Comparison of ENCODE assay signal across 10 mouse cellular contexts in the genomic region with DNA sequence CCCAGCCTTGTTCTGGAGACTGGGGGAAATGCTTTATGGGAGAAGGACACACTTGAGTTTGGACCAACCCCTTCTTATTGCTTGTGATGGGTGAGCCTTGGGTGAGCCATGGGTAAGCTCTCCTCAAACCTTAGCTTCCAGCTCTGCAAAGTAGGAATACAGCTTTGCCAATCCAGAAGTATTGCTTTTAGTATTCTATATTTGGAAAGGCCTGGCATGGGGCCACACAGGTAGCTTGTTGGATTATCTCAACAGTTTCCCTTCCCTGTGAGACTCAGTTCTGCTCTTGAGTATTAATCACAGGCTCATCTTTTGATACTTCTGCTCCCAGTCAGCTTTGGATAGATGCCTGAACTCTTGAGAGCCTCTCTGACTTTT. TPM values are rescaled to one million over a fixed set of nuclear protein-coding genes. Genes with fewer than 3 reads are reported as not detected.
DNase-seq lines count a peak whose midpoint lies in the region; ATAC-seq lines count a peak whose summit lies in the region.
"Had no signal": no experiment of that assay in that cellular context is flagged by ENCODE, and none has a peak within 500 bp of the region (broad histone marks: within the 10 kb centered on the region; RNA-seq: fewer than 3 reads in every experiment).

No protein-coding gene starts in this region.

- peak overlapping the region; percentile 79 for H3K4me3 ChIP-seq in heart, embryonic 15.5 days
- H3K4me3 ChIP-seq in brown adipose tissue, adult 24 weeks (ENCODE audit: insufficient read depth, low read depth, low read length), result peak overlapping the region; percentile 81
- peak overlapping the region; percentile 93 for H3K4me3 ChIP-seq in hindbrain, embryonic 11.5 days (ENCODE audit: low read depth, low read length)
- peak overlapping the region; percentile 81 for H3K4me3 ChIP-seq in macrophage (ENCODE audit: inconsistent target)

- no peak for DNase-seq in heart, postnatal 25 days (ENCODE audit: low spot score)
- no peak for DNase-seq in hindbrain, embryonic 11.5 days (ENCODE audit: low spot score)
- DNase-seq in urinary bladder, postnatal 10 days (ENCODE audit: low spot score), result no peak
- no peak for DNase-seq in left cerebral cortex, adult 8-10 months (ENCODE audit: low spot score in 2 of 2)
- no peak for DNase-seq in left cerebral cortex, adult 9 months (ENCODE audit: low spot score in 2 of 2)
- DNase-seq: kidney, postnatal 25 days; right cerebral cortex, postnatal 25 days had no signal

- H3K4me1 ChIP-seq in heart, embryonic 15.5 days (replicated peaks), result peaks cover 61% of the 10 kb centered on the region
- peaks cover 26% of the 10 kb centered on the region for H3K4me1 ChIP-seq in brown adipose tissue, adult 24 weeks (ENCODE audit: control insufficient read depth, insufficient read depth, insufficient read length, low read length)
- H3K4me1 ChIP-seq in hindbrain, embryonic 11.5 days (replicated peaks; ENCODE audit: control insufficient read depth, insufficient read depth, low read length), result peaks cover 9% of the 10 kb centered on the region

- peak overlapping the region; percentile 71 for H3K27ac ChIP-seq in heart, embryonic 15.5 days
- H3K27ac ChIP-seq in brown adipose tissue, adult 24 weeks (replicated peaks; ENCODE audit: low read depth, low read length), result peak overlapping the region; percentile 75
- H3K27ac ChIP-seq in hindbrain, embryonic 11.5 days (ENCODE audit: low read depth, low read length), result no peak overlapping the region
- H3K27ac ChIP-seq in macrophage, result no peak overlapping the region

- peaks cover 62% of the 10 kb centered on the region for H3K79me2 ChIP-seq in macrophage (ENCODE audit: inconsistent target)

- ATAC-seq in heart, embryonic 15.5 days (replicated peaks; ENCODE audit: insufficient number of reproducible peaks, insufficient read depth, low FRiP score, low read depth), result no peak
- ATAC-seq in hindbrain, embryonic 11.5 days (ENCODE audit: low FRiP score), result no peak

- no peaks in the 10 kb centered on the region for H3K9me3 ChIP-seq in heart, embryonic 15.5 days (replicated peaks)
- H3K9me3 ChIP-seq in hindbrain, embryonic 11.5 days (ENCODE audit: control insufficient read depth, low read length), result no peaks in the 10 kb centered on the region

- peak overlapping the region; percentile 92 for H3K9ac ChIP-seq in heart, embryonic 15.5 days
- H3K9ac ChIP-seq in hindbrain, embryonic 11.5 days (ENCODE audit: low read depth, low read length), result peak overlapping the region; percentile 93; the same call in 1 of the 2 replicates

- no peaks in the 10 kb centered on the region for H3K27me3 ChIP-seq in heart, embryonic 15.5 days
- no peaks in the 10 kb centered on the region for H3K27me3 ChIP-seq in hindbrain, embryonic 11.5 days (ENCODE audit: control insufficient read depth, insufficient read depth, low read length)

- no peaks in the 10 kb centered on the region for H3K36me3 ChIP-seq in heart, embryonic 15.5 days
- no peaks in the 10 kb centered on the region for H3K36me3 ChIP-seq in hindbrain, embryonic 11.5 days (ENCODE audit: control insufficient read depth, insufficient read depth, low read length)
- H3K36me3 ChIP-seq in macrophage (ENCODE audit: inconsistent target), result no peaks in the 10 kb centered on the region

- intact Hi-C loops in heart, postnatal 25 days (cut with DNase I), result loop anchor here (2.0 to 10.0 kb wide), 3 partner anchors 20 to 310 kb away; partner anchors contain the start of genes Cenpp, Ecm2 and Nol8

- peak overlapping the region; percentile 70 for H3K4me2 ChIP-seq in heart, embryonic 15.5 days
- peak overlapping the region; percentile 78 for H3K4me2 ChIP-seq in hindbrain, embryonic 11.5 days (replicated peaks; ENCODE audit: low read depth, low read length)

RNA-seq across cellular contexts. Expression of gene Bicd2, which starts 1.3 kb away (rescaled TPM):
- polyA plus RNA-seq in heart, embryonic 15.5 days (2015; fragmentation: Nextera tagmentation; extraction: Ambion mirVana), result 47.4 and 48.2 TPM in 2 replicates
- total RNA-seq in heart, postnatal 25 days (2021), result 10 to 100 TPM; 74.7 to 76.9 TPM
- 34.0 and 37.1 TPM in 2 replicates for polyA plus RNA-seq in brown adipose tissue, adult 24 weeks (2012; ENCODE audit: insufficient read depth, insufficient read length, missing spikeins)
- polyA plus RNA-seq in hindbrain, embryonic 11.5 days (2014; fragmentation: Nextera tagmentation; extraction: Ambion mirVana), result 26.9 and 29.5 TPM in 2 replicates
- total RNA-seq in macrophage (2018; cell fraction: chromatin; rRNA removed), result 10 to 100 TPM; 16.0 to 91.6 (median 51.0) TPM
- 10 to 100 TPM; 29.1 to 37.9 (median 33.2) TPM for total RNA-seq in macrophage (2018; cell fraction: cytosol; rRNA removed)
- total RNA-seq in macrophage (2018; cell fraction: nucleus; rRNA removed), result 10 to 100 TPM; 25.2 to 74.3 (median 46.6) TPM
- polyA plus RNA-seq in macrophage (2018), result 24.3 to 34.5 TPM (median 30.4 TPM) in 3 replicates
- total RNA-seq in left cerebral cortex, adult 8-10 months (2022), result 10 to 100 TPM; 40.2 to 45.5 (median 43.1) TPM

RNA-seq across cellular contexts. Expression of gene Fgd3, which starts 22.6 kb away (rescaled TPM):
- polyA plus RNA-seq in heart, embryonic 15.5 days (2015; fragmentation: Nextera tagmentation; extraction: Ambion mirVana), result 0.14 and 0.32 TPM in 2 replicates
- 1 to 10 TPM in 1 of 2 experiments, under 1 TPM in 1; 0.91 to 1.2 TPM for total RNA-seq in heart, postnatal 25 days (2021)
- 0.59 and 1.1 TPM in 2 replicates for polyA plus RNA-seq in brown adipose tissue, adult 24 weeks (2012; ENCODE audit: insufficient read depth, insufficient read length, missing spikeins)
- 0.56 and 1.1 TPM in 2 replicates for polyA plus RNA-seq in hindbrain, embryonic 11.5 days (2014; fragmentation: Nextera tagmentation; extraction: Ambion mirVana)
- total RNA-seq in macrophage (2018; cell fraction: chromatin; rRNA removed), result 10 to 100 TPM in 25 of 26 experiments, 1 to 10 TPM in 1; 9.2 to 88.5 (median 38.6) TPM
- total RNA-seq in macrophage (2018; cell fraction: cytosol; rRNA removed), result 10 to 100 TPM in 25 of 26 experiments, 1 to 10 TPM in 1; 9.7 to 25.1 (median 18.9) TPM
- 10 to 100 TPM; 13.5 to 50.3 (median 27.5) TPM for total RNA-seq in macrophage (2018; cell fraction: nucleus; rRNA removed)
- 14.8 to 24.2 TPM (median 22.8 TPM) in 3 replicates for polyA plus RNA-seq in macrophage (2018)
- 10 to 100 TPM in 1 of 4 experiments, 1 to 10 TPM in 3; 8.8 to 10.1 (median 8.9) TPM for total RNA-seq in left cerebral cortex, adult 8-10 months (2022)

Comparison
In these comparisons a context has a peak if more than half of its experiments do, and no peak if none do; other contexts are left out.
1. H3K27ac ChIP-seq: peak in heart, embryonic 15.5 days (single experiment) and brown adipose tissue, adult 24 weeks (single experiment); none in hindbrain, embryonic 11.5 days (single experiment) and macrophage (single experiment).
2. Peak in every context shown above with its lines, with median percentiles within 50 percentile points of each other: H3K4me3 ChIP-seq.